Mouse (Mus musculus): Measurements from ENCODE around the gene Cebpz.

DNA sequence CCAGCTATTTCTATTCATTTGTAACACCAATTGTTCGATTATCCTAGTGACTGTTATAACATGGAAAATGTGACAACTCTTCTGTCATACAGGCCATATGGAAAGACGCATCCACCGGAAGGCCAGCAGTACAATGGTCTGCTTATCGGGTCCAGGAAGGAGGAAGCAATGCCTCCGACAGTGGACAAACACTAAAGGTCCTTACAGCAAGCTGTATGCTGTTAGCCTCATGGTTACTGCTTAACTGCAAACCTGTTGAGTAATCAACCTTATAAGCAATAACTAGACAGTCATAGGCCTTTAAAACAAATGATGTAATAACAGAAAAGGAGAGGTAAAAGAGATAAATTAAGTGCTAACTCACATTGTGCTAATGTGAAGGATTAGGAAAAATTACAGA is 14.4 kb upstream of the Cebpz start:
- TF ChIP-seq POLR2A (IDR thresholded peaks at IDR 0.05; ENCODE audit: extremely low read depth, insufficient read depth, low read length) (no peak), CTCF (IDR thresholded peaks at IDR 0.05; ENCODE audit: low read depth, low read length) (no peak)
